Mouse (Mus musculus) spleen, postnatal 36 days (tissue): ENCODE measurements around the gene Cubn.

Source experiments
- DNase-seq, 2 experiments: peaks; one replicate each; pipeline ENCODE4 v3.0.0; 2022; ENCODE audit warnings: low spot score in 2 of 2, mixed read lengths in 1 of 2

Cubn gene

GRCm38 (mm10) chr2:13237140-13237901 is 254.3 kb downstream of the Cubn start:
- peak; percentile 42 to 55 for DNase-seq

GRCm38 (mm10) chr2:13235696-13236095 is 255.9 kb downstream of the Cubn start:
- no peak for DNase-seq

- DNase-seq, result no peak
These were observed 256.8 kb downstream of the Cubn start for GRCm38 (mm10) chr2:13234796-13235195.

- DNase-seq, result no peak
These were observed 257.7 kb downstream of the Cubn start for GRCm38 (mm10) chr2:13233902-13234301.

- peak in 1 of 2 experiments; percentile 9 for DNase-seq
These were observed 258.3 kb downstream of the Cubn start for GRCm38 (mm10) chr2:13233254-13233835.

GRCm38 (mm10) chr2:13232305-13232704 is 259.3 kb downstream of the Cubn start:
- DNase-seq, result no peak

GRCm38 (mm10) chr2:13229686-13230085 is 261.9 kb downstream of the Cubn start:
- no peak for DNase-seq
